Mouse (Mus musculus): ENCODE data around the gene Arhgap18. TPM values are rescaled to one million over a fixed set of nuclear protein-coding genes. Genes with fewer than 3 reads are reported as not detected.

Arhgap18 gene
- total and polyA plus RNA-seq, 2 experiments from 2014 or later: 5.3 to 8.3 TPM

DNA sequence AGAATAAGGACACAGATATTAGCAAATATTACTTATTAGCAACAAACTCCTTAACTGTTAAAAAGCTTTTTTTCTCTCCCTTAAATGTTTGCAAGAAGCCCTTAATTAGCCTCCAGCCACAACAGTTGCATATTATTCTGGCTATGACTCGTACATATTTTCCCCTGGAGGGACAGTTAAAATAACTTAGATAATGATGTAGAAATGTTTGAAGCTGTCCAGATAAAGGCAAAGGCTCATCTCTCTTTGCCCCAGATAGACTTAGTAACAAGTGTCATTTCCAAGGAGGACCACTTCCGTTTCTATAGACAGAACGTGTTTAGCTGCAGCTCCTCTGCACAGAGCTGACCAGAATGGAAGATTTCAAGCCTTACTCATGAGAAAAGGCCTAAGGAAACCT is 14.0 kb downstream of the Arhgap18 start:
- H3K27ac ChIP-seq: no peak overlapping the region
- H3K36me3 ChIP-seq (ENCODE audit: insufficient read depth, low read length): no peaks in the 10 kb centered on the region
- DNase-seq (ENCODE audit: low spot score) (no peak), ATAC-seq (no peak)
- no peak for TF ChIP-seq CTCF (IDR thresholded peaks at IDR 0.05; ENCODE audit: low read depth)
- WGBS: 89% methylated on average over 3 of the region's 3 CpGs
- no peak overlapping the region for H3K4me3 ChIP-seq (ENCODE audit: low read length)
- no peaks in the 10 kb centered on the region for H3K9me3 ChIP-seq (ENCODE audit: low read length)
- H3K4me2 ChIP-seq (ENCODE audit: low read depth, low read length): no peak overlapping the region
- no peak overlapping the region for H3K9ac ChIP-seq (replicated peaks; ENCODE audit: low read length)
- no peaks in the 10 kb centered on the region for H3K4me1 ChIP-seq (ENCODE audit: insufficient read depth, low read length)
- no peaks in the 10 kb centered on the region for H3K27me3 ChIP-seq (ENCODE audit: insufficient read depth, low read length)

GRCm38 (mm10) chr10:26768943-26769342 is 15.7 kb downstream of the Arhgap18 start:
- Histone ChIP-seq H3K9ac (replicated peaks; ENCODE audit: low read length) (no peak overlapping the region), H3K4me2 (ENCODE audit: low read depth, low read length) (no peak overlapping the region), H3K4me1 (ENCODE audit: insufficient read depth, low read length) (no peaks in the 10 kb centered on the region), H3K27ac (no peak overlapping the region), H3K27me3 (ENCODE audit: insufficient read depth, low read length) (no peaks in the 10 kb centered on the region), H3K9me3 (ENCODE audit: low read length) (no peaks in the 10 kb centered on the region), H3K36me3 (ENCODE audit: insufficient read depth, low read length) (no peaks in the 10 kb centered on the region), H3K4me3 (ENCODE audit: low read length) (no peak overlapping the region)
- DNase-seq (ENCODE audit: low spot score): no peak
- no peak for TF ChIP-seq CTCF (IDR thresholded peaks at IDR 0.05; ENCODE audit: low read depth)
- no peak for ATAC-seq
- 86% methylated on average over 2 of the region's 2 CpGs for WGBS

GRCm38 (mm10) chr10:26770035-26770434 is 16.8 kb downstream of the Arhgap18 start:
- Histone ChIP-seq H3K4me1 (ENCODE audit: insufficient read depth, low read length) (0 out of 2 replicates have a peak, but pooled peaks cover 3% of the 10 kb centered on the region), H3K9me3 (ENCODE audit: low read length) (no peaks in the 10 kb centered on the region), H3K4me3 (ENCODE audit: low read length) (no peak overlapping the region), H3K27me3 (ENCODE audit: insufficient read depth, low read length) (no peaks in the 10 kb centered on the region), H3K36me3 (ENCODE audit: insufficient read depth, low read length) (no peaks in the 10 kb centered on the region), H3K27ac (no peak overlapping the region), H3K4me2 (ENCODE audit: low read depth, low read length) (no peak overlapping the region), H3K9ac (replicated peaks; ENCODE audit: low read length) (no peak overlapping the region)
- 79% methylated on average over 8 of the region's 8 CpGs for WGBS
- TF ChIP-seq CTCF (IDR thresholded peaks at IDR 0.05; ENCODE audit: low read depth): no peak
- no peak for DNase-seq (ENCODE audit: low spot score)
- ATAC-seq: no peak

GRCm38 (mm10) chr10:26771938-26772623 is 18.9 kb downstream of the Arhgap18 start:
- Histone ChIP-seq H3K4me2 (ENCODE audit: low read depth, low read length) (peak overlapping the region; percentile 98), H3K27ac (peak overlapping the region; percentile 79), H3K4me1 (ENCODE audit: insufficient read depth, low read length) (0 out of 2 replicates have a peak, but pooled peaks cover 3% of the 10 kb centered on the region), H3K27me3 (ENCODE audit: insufficient read depth, low read length) (no peaks in the 10 kb centered on the region), H3K9ac (replicated peaks; ENCODE audit: low read length) (peak overlapping the region; percentile 50), H3K4me3 (ENCODE audit: low read length) (peak overlapping the region; percentile 57), H3K9me3 (ENCODE audit: low read length) (no peaks in the 10 kb centered on the region), H3K36me3 (ENCODE audit: insufficient read depth, low read length) (no peaks in the 10 kb centered on the region)
- no peak for TF ChIP-seq CTCF (IDR thresholded peaks at IDR 0.05; ENCODE audit: low read depth)
- peak; percentile 85 for DNase-seq (ENCODE audit: low spot score)
- ATAC-seq: peak; percentile 92
- WGBS: 7% methylated on average over 15 of the region's 15 CpGs

- WGBS: under 1% methylated on average over 22 of the region's 22 CpGs
- Histone ChIP-seq H3K27me3 (ENCODE audit: insufficient read depth, low read length) (no peaks in the 10 kb centered on the region), H3K9me3 (ENCODE audit: low read length) (no peaks in the 10 kb centered on the region), H3K4me2 (ENCODE audit: low read depth, low read length) (peak overlapping the region; percentile 98), H3K9ac (replicated peaks; ENCODE audit: low read length) (peak overlapping the region; percentile 50), H3K4me3 (ENCODE audit: low read length) (peak overlapping the region; percentile 57), H3K4me1 (ENCODE audit: insufficient read depth, low read length) (0 out of 2 replicates have a peak, but pooled peaks cover 3% of the 10 kb centered on the region), H3K36me3 (ENCODE audit: insufficient read depth, low read length) (no peaks in the 10 kb centered on the region), H3K27ac (peak overlapping the region; percentile 79)
- DNase-seq (ENCODE audit: low spot score) (peak; percentile 90), ATAC-seq (peak; percentile 91)
- no peak for TF ChIP-seq CTCF (IDR thresholded peaks at IDR 0.05; ENCODE audit: low read depth)
Observed at GRCm38 (mm10) chr10:26772624-26773540, 19.7 kb downstream of the Arhgap18 start.

GRCm38 (mm10) chr10:26773541-26773940 is 20.3 kb downstream of the Arhgap18 start:
- WGBS: 34% methylated on average over 5 of the region's 5 CpGs
- Histone ChIP-seq H3K4me2 (ENCODE audit: low read depth, low read length) (peak overlapping the region; percentile 98), H3K4me1 (ENCODE audit: insufficient read depth, low read length) (0 out of 2 replicates have a peak, but pooled peaks cover 3% of the 10 kb centered on the region), H3K27me3 (ENCODE audit: insufficient read depth, low read length) (no peaks in the 10 kb centered on the region), H3K36me3 (ENCODE audit: insufficient read depth, low read length) (no peaks in the 10 kb centered on the region), H3K4me3 (ENCODE audit: low read length) (peak overlapping the region; percentile 57), H3K27ac (peak overlapping the region; percentile 79; the same call in 1 of the 2 replicates), H3K9me3 (ENCODE audit: low read length) (no peaks in the 10 kb centered on the region), H3K9ac (replicated peaks; ENCODE audit: low read length) (no peak overlapping the region)
- ATAC-seq (no peak), DNase-seq (ENCODE audit: low spot score) (no peak)
- no peak for TF ChIP-seq CTCF (IDR thresholded peaks at IDR 0.05; ENCODE audit: low read depth)

Measured in hindbrain, postnatal 0 days (tissue).